Mouse (Mus musculus): ENCODE results near the gene Mcts2.

Mcts2 gene

GRCm38 (mm10) chr2:152691564-152692217 lies 4.9 kb downstream of the Mcts2 start:
- no peak for DNase-seq

GRCm38 (mm10) chr2:152693233-152693632 lies 6.4 kb downstream of the Mcts2 start:
- peak; percentile 75 for DNase-seq

GRCm38 (mm10) chr2:152693735-152694134 lies 6.9 kb downstream of the Mcts2 start:
- DNase-seq, result no peak

- DNase-seq, result no peak
Measured at GRCm38 (mm10) chr2:152694708-152695107, 7.9 kb downstream of the Mcts2 start.

- no peak for DNase-seq
Measured at GRCm38 (mm10) chr2:152696016-152696415, 9.2 kb downstream of the Mcts2 start.

GRCm38 (mm10) chr2:152696476-152697164 lies 9.8 kb downstream of the Mcts2 start:
- DNase-seq, result peak; percentile 95

- DNase-seq, result peak in 1 of 2 experiments; percentile 35
Measured at GRCm38 (mm10) chr2:152700138-152700537, 13.3 kb downstream of the Mcts2 start.

- DNase-seq, result peak; percentile 52
Measured at GRCm38 (mm10) chr2:152700725-152701124, 13.9 kb downstream of the Mcts2 start.

- DNase-seq, result peak; percentile 52 to 54
Measured at GRCm38 (mm10) chr2:152703596-152704255, 16.9 kb downstream of the Mcts2 start.

GRCm38 (mm10) chr2:152704256-152704605 lies 17.4 kb downstream of the Mcts2 start:
- DNase-seq, result peak; percentile 67 to 74

GRCm38 (mm10) chr2:152704811-152705370 lies 18.1 kb downstream of the Mcts2 start:
- DNase-seq, result peak; percentile 23 to 46

- DNase-seq, result peak; percentile 39 to 50
Measured at GRCm38 (mm10) chr2:152705993-152706571, 19.2 kb downstream of the Mcts2 start.

- peak; percentile 20 to 41 for DNase-seq
Measured at GRCm38 (mm10) chr2:152707186-152707585, 20.4 kb downstream of the Mcts2 start.

GRCm38 (mm10) chr2:152707627-152708026 lies 20.8 kb downstream of the Mcts2 start:
- DNase-seq, result peak; percentile 60 to 72

GRCm38 (mm10) chr2:152709066-152709465 lies 22.2 kb downstream of the Mcts2 start:
- DNase-seq, result no peak

GRCm38 (mm10) chr2:152716241-152716772 lies 29.5 kb downstream of the Mcts2 start:
- DNase-seq, result no peak

- DNase-seq, result no peak
Measured at GRCm38 (mm10) chr2:152717652-152718051, 30.8 kb downstream of the Mcts2 start.

- DNase-seq, result no peak
Measured at GRCm38 (mm10) chr2:152718076-152718475, 31.2 kb downstream of the Mcts2 start.

GRCm38 (mm10) chr2:152723651-152724331 lies 37.0 kb downstream of the Mcts2 start:
- no peak for DNase-seq

GRCm38 (mm10) chr2:152724332-152724723 lies 37.5 kb downstream of the Mcts2 start:
- DNase-seq, result no peak

- DNase-seq, result no peak
Measured at GRCm38 (mm10) chr2:152725178-152725750, 38.4 kb downstream of the Mcts2 start.

GRCm38 (mm10) chr2:152726213-152726612 lies 39.4 kb downstream of the Mcts2 start:
- DNase-seq, result no peak

Measured in cerebellum, postnatal 36 days (tissue).